Mouse (Mus musculus): ENCODE measurements around the gene Robo2. TPM values are rescaled to one million over a fixed set of nuclear protein-coding genes. Genes with fewer than 3 reads are reported as not detected.

The Robo2 gene
- polyA plus RNA-seq, 1 experiment from 2014 or later: 63.0 TPM

DNA sequence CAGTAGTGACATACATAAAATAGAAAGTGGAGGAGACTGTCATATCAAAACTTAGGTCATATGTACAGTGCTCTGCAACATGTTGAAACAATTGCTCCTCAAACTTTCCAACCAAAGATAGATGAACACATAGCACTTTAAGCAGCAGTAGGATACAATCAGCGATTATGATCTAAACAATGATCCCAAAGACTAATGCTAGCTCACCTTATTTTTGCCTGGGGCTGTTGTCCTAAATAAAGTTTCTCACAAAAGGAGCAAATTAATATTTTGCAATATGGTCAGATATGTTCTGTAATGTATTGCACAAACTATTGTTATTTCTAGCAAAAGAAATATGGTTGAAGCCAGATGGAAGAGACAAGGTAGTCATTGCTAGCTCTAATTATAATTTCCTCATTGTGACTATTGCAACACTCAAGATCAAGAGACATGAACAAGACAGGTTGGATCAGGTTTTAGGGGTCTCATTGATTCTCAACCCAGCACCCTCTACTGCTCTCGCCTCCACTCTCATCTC is 174.2 kb downstream of the Robo2 start:
- no peaks in the 10 kb centered on the region for H3K36me3 ChIP-seq
- peaks cover 6% of the 10 kb centered on the region; the same call in 1 of the 2 replicates for H3K4me1 ChIP-seq
- no peak overlapping the region for H3K27ac ChIP-seq
- 96% methylated on average over 2 of the region's 2 CpGs for WGBS
- H3K27me3 ChIP-seq: no peaks in the 10 kb centered on the region
- no peak for ATAC-seq (ENCODE audit: low FRiP score)
- no peak overlapping the region for H3K9ac ChIP-seq
- no peak overlapping the region for H3K4me2 ChIP-seq (replicated peaks)
- no peak overlapping the region for H3K4me3 ChIP-seq
- no peaks in the 10 kb centered on the region for H3K9me3 ChIP-seq (replicated peaks)

DNA sequence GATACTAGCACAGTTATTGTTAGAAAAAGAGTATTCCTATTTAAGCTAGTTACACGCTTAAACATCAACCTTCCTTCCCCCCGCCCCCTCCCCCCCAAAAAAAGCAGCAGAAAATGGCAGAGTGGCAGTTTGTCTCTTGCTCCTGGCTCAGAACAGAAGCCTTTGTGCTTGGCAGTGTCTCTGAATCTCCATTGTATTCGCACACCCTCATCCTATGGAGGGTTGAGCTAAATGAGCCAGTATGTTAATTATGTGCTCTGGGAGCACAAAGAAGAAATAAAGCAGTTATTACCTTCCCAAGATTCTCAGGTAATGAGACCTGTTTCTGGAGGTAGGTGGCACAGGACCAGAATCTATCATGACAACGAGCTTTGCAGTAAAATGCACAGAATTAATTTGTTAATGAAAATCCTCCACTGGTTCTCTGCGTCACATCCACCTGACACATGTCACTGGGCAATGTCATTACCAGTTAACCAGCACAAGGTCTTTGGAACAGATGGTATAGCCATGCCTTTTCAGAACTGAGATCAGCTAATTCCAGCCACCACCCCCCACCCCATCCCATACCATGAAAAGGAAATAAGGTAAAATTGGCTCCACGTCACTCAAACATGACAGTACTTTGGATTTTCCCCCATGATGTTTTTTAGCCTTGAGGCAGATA is 177.1 kb downstream of the Robo2 start:
- Histone ChIP-seq H3K9me3 (replicated peaks) (no peaks in the 10 kb centered on the region), H3K9ac (no peak overlapping the region), H3K4me2 (replicated peaks) (no peak overlapping the region), H3K27me3 (no peaks in the 10 kb centered on the region), H3K27ac (peak overlapping the region; percentile 23; the same call in 1 of the 2 replicates), H3K36me3 (no peaks in the 10 kb centered on the region), H3K4me3 (no peak overlapping the region), H3K4me1 (peaks cover 6% of the 10 kb centered on the region; the same call in 1 of the 2 replicates)
- peak; percentile 85 for ATAC-seq (ENCODE audit: low FRiP score)
- 61% methylated on average over 6 of the region's 6 CpGs for WGBS

DNA sequence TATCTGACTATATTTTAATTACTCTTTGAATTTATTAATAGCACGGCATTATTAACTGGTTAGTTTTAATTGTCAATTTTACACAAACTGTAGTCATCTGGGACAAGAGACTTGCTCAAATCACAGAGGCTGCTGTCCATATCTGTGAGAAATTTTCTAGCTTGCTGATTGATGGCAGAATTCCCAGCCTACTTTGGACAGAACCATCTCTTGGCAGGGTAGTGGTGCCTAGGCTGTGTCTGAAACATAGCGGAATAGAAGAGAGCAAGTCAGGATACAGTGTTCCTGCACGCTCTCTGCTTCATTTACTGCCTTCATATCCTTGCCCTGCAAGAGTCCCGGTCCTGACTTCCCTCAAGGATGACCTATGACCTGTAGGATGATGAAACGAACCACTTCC is 178.0 kb downstream of the Robo2 start:
- no peak overlapping the region for H3K4me3 ChIP-seq
- no peak for ATAC-seq (ENCODE audit: low FRiP score)
- no peak overlapping the region for H3K9ac ChIP-seq
- peaks cover 6% of the 10 kb centered on the region; the same call in 1 of the 2 replicates for H3K4me1 ChIP-seq
- no peaks in the 10 kb centered on the region for H3K9me3 ChIP-seq (replicated peaks)
- H3K36me3 ChIP-seq: no peaks in the 10 kb centered on the region
- no peaks in the 10 kb centered on the region for H3K27me3 ChIP-seq
- 62% methylated on average over 5 of the region's 5 CpGs for WGBS
- no peak overlapping the region for H3K27ac ChIP-seq
- no peak overlapping the region for H3K4me2 ChIP-seq (replicated peaks)

DNA sequence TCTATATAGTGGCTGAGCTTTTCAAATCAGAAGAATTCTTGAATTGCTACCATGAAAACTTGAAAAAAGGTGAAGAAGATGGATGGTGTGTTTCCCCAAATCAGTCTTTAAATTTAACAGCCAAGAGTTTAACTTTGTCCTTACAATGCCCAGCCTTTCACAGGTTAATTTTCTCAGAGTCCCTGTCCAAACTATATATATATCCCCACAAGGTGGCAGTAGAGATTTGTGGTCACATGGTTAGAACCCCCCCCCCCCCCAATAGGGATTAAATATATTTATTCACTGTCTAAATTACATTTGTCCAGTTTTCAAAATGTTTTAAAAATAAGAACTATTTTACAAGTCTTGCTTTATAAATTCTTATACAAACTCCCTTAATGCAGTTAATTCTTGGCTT is 184.3 kb downstream of the Robo2 start:
- no peaks in the 10 kb centered on the region for H3K4me1 ChIP-seq
- no peaks in the 10 kb centered on the region for H3K36me3 ChIP-seq
- H3K27ac ChIP-seq: no peak overlapping the region
- no peaks in the 10 kb centered on the region for H3K9me3 ChIP-seq (replicated peaks)
- H3K4me2 ChIP-seq (replicated peaks): no peak overlapping the region
- no peak overlapping the region for H3K4me3 ChIP-seq
- H3K9ac ChIP-seq: no peak overlapping the region
- H3K27me3 ChIP-seq: no peaks in the 10 kb centered on the region
- no peak for ATAC-seq (ENCODE audit: low FRiP score)

DNA sequence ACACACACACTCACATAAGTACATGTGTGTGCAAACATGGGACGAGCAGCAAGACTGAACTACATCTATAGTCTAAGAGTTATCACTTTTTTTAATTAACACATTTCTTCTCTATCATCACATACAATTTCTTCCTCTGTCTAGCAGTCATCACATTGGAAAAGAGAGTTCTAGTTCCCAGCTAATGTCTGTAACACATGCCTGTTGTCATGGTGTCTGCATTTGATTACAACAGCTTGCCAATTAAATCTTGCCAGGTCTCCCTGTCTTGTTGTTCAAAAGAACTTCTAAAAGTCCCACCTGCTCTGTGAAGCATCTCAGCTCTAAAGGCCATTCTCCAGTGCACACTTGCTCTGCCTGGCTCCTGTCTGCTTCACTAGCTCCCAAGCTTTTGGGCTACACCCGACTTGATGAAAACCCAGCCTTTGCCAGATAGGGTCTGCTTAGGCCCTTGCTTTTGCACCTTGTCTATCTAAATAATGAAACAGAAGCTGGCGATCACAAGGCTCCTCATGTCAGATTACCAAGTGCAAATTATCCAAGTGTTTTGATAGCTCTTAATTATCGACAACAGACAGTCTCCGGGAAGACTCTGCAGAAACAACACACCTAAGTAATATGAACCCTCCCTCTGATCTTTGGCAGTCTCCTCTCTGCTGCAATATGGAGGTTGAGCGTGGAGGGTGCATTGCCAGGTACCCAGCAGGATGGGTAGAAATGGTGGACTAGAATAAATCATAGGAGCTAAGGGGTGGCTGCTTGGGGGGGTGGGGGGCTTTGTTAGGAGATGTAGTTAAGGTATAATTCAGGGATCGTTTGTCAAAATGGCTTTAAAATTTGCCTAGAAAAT is 186.0 kb downstream of the Robo2 start:
- Histone ChIP-seq H3K27ac (no peak overlapping the region), H3K27me3 (no peaks in the 10 kb centered on the region), H3K9me3 (replicated peaks) (no peaks in the 10 kb centered on the region), H3K4me1 (no peaks in the 10 kb centered on the region), H3K9ac (no peak overlapping the region), H3K4me2 (replicated peaks) (no peak overlapping the region), H3K36me3 (no peaks in the 10 kb centered on the region), H3K4me3 (no peak overlapping the region)
- ATAC-seq (ENCODE audit: low FRiP score): no peak
- 76% methylated on average over 7 of the region's 7 CpGs for WGBS

DNA sequence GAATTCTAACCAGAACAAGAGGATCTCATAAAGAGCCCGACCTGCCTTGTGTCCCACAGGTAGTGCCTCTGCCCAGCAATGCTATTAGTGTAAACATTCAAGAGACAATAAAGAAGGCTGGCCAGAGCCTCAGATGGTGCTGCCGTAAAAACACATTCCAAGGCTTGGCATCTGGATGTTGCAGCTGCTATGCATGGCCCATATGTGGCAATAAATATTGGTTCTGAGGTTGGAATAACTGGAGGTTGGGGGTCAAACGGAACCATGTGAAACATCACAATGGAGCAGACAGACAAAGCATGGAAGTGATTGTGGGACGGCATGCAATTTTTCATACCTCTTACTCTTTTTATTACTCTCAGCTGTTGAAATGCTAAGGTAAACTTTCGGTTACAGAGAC is 189.1 kb downstream of the Robo2 start:
- Histone ChIP-seq H3K4me1 (no peaks in the 10 kb centered on the region), H3K9me3 (replicated peaks) (no peaks in the 10 kb centered on the region), H3K4me3 (no peak overlapping the region), H3K4me2 (replicated peaks) (no peak overlapping the region), H3K27ac (no peak overlapping the region), H3K27me3 (no peaks in the 10 kb centered on the region), H3K36me3 (no peaks in the 10 kb centered on the region), H3K9ac (no peak overlapping the region)
- 75% methylated on average over 5 of the region's 5 CpGs for WGBS
- no peak for ATAC-seq (ENCODE audit: low FRiP score)

DNA sequence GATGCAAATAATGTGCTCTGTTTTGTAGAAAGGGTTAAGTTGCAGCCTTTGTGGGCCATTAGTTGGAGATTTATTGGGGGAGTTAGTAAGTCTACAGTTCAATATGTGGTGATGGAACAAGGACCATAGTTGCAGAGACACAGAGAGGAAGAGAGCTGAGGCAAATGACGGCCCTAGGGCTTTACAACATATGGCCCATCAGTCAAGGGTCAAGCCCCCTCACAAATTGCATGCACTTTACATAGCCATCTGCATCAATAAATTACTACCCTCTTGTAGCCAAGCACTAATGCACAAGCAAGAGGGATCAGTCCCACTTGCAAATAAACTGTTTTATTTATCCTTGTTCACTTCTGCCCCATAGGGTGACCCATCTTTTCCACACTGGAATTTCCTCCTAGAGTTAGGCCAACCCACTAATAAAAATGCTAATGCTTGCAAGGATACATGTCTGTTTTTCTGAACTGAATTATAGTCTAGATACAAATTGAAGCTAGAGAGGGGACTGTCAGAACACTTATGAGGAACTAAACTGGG is 194.7 kb downstream of the Robo2 start:
- no peak overlapping the region for H3K4me2 ChIP-seq (replicated peaks)
- H3K27me3 ChIP-seq: no peaks in the 10 kb centered on the region
- no peaks in the 10 kb centered on the region for H3K9me3 ChIP-seq (replicated peaks)
- ATAC-seq (ENCODE audit: low FRiP score): no peak
- H3K36me3 ChIP-seq: no peaks in the 10 kb centered on the region
- no peak overlapping the region for H3K9ac ChIP-seq
- 48% methylated on average over 1 of the region's 1 CpGs for WGBS
- H3K4me3 ChIP-seq: no peak overlapping the region
- peaks cover 3% of the 10 kb centered on the region; the same call in 1 of the 2 replicates for H3K4me1 ChIP-seq
- H3K27ac ChIP-seq: no peak overlapping the region

DNA sequence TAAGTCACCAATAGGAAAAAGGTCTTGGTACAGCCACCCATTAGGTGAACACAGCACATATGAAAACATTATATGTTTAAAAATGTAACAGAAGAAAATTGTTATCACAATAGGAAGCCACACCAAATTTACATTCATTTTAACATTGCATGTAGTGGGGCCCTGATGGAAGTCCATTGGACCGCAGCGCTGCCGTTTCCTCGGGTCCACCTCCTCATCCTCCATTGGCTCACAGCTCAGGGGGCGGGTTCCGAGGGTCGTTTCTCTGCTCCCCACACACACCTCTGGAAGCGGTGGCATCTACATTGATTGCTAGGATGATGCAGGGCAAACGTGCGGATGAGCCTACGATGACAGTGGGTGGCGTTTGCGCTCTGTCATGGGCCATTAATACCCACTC is 195.8 kb downstream of the Robo2 start:
- Histone ChIP-seq H3K9ac (no peak overlapping the region), H3K36me3 (no peaks in the 10 kb centered on the region), H3K4me1 (peaks cover 3% of the 10 kb centered on the region; the same call in 1 of the 2 replicates), H3K4me3 (no peak overlapping the region), H3K27ac (no peak overlapping the region), H3K9me3 (replicated peaks) (no peaks in the 10 kb centered on the region), H3K4me2 (replicated peaks) (no peak overlapping the region), H3K27me3 (no peaks in the 10 kb centered on the region)
- 88% methylated on average over 13 of the region's 13 CpGs for WGBS
- ATAC-seq (ENCODE audit: low FRiP score): no peak

DNA sequence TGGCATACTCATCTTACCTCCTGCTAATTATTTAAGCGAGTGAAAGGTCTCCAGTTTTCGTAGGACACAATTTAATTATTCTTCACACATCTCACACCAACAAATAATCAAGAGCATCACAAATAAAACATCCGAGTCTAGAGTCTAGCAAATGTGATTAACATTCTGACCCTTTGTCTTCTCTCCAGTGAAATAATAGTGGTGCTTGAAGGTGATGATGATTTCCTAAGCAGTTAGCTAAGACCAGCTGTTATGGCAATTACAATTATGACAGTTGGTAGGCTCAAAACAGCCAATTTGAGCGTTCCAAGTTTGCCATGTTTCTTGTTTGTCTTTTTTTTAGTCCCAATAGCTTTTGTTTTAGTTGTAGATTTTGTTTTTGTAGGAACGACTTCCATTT is 210.9 kb downstream of the Robo2 start:
- H3K4me1 ChIP-seq: no peaks in the 10 kb centered on the region

DNA sequence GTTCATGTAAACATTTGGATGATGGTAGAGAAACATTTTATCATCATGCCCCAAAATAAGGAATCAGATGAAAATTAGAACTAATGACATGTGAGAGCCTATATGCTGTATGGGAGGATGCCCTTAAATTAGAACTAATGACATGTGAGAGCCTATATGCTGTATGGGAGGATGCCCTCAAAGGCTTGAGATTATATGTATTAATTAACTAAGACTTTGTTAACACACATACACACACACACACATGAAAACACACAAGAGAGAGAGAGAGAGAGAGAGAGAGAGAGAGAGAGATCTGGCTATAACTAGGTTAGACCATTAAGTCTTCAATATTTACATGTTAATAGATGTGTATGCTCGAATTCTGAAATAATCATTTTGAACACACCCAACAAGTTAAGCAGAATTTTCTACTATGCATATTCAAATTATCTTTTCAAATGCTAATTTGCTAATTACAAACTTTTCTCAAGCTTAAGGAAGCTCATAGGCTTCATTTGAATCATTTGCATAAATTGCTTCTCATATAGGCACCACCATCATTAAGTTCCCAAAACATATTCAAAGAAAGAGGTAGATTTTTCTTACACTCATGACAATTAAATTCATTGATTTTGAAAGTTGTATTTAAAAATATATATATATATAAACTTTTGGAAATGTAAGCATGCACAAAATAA is 211.5 kb downstream of the Robo2 start:
- WGBS: 85% methylated on average over 1 of the region's 1 CpGs
- ATAC-seq (ENCODE audit: low FRiP score): no peak
- no peak overlapping the region for H3K4me3 ChIP-seq
- H3K4me1 ChIP-seq: no peaks in the 10 kb centered on the region
- H3K9ac ChIP-seq: no peak overlapping the region
- H3K27me3 ChIP-seq: no peaks in the 10 kb centered on the region
- H3K27ac ChIP-seq: no peak overlapping the region
- no peaks in the 10 kb centered on the region for H3K9me3 ChIP-seq (replicated peaks)
- H3K4me2 ChIP-seq (replicated peaks): no peak overlapping the region
- no peaks in the 10 kb centered on the region for H3K36me3 ChIP-seq

More for the DNA sequence above, 210.9 kb downstream of the Robo2 start:
- WGBS: 82% methylated on average over 5 of the region's 5 CpGs
- Histone ChIP-seq H3K27ac (no peak overlapping the region), H3K4me2 (replicated peaks) (no peak overlapping the region), H3K27me3 (no peaks in the 10 kb centered on the region), H3K9ac (no peak overlapping the region), H3K4me3 (no peak overlapping the region), H3K36me3 (no peaks in the 10 kb centered on the region), H3K9me3 (replicated peaks) (no peaks in the 10 kb centered on the region)
- no peak for ATAC-seq (ENCODE audit: low FRiP score)

DNA sequence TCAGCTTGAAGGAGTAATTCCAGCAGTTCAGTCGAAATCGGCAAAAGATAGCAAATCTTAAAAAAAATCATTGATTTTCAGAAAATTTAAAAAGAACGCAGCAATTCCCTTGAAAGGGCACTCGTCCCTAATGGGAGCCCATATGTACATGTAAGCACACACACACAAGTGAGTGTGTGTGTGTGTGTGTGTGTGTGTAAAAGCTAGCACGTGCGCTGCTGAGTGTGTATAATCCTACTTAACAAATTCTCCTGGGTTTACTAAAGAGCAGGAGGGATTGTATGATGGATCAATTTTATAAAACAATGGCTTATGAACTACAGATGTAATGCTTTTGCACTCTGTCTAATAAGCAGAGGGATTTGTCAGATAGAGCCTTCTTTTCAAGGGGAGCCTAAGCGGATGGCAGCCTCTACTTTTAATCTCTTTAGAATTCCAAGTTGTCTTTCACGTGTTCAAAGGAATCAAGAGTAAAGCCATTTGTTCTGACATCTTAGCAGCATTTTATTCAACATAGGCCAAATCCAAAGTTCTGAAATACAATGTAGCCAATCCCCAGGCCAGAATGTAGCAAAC is 218.6 kb downstream of the Robo2 start:
- Histone ChIP-seq H3K4me1 (no peaks in the 10 kb centered on the region), H3K4me2 (replicated peaks) (no peak overlapping the region), H3K27me3 (no peaks in the 10 kb centered on the region), H3K36me3 (no peaks in the 10 kb centered on the region), H3K9ac (no peak overlapping the region), H3K4me3 (no peak overlapping the region), H3K9me3 (replicated peaks) (no peaks in the 10 kb centered on the region), H3K27ac (no peak overlapping the region)
- 80% methylated on average over 8 of the region's 8 CpGs for WGBS
- ATAC-seq (ENCODE audit: low FRiP score): no peak

DNA sequence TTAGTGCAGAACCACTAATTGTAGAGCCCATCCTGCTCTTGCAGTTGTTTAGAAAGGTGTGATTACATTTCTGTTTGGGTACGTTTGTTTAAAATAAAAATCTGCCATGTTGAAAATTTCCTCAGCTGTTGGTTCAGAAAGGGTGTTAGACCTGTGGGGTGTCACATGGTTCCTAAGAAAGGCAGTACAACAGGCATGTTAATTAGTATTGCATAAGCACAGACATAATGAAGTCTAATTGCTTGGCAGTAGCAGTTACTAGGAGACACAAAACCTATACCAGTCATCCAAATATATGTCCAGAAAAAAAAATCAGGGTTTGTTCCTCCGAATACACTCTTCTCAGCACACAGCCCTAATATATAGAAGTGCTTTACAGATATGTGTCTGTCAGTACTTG is 220.0 kb downstream of the Robo2 start:
- H3K9ac ChIP-seq: no peak overlapping the region
- no peaks in the 10 kb centered on the region for H3K4me1 ChIP-seq
- no peaks in the 10 kb centered on the region for H3K9me3 ChIP-seq (replicated peaks)
- no peak overlapping the region for H3K4me3 ChIP-seq
- no peak overlapping the region for H3K4me2 ChIP-seq (replicated peaks)
- H3K27me3 ChIP-seq: no peaks in the 10 kb centered on the region
- 86% methylated on average over 2 of the region's 2 CpGs for WGBS
- no peaks in the 10 kb centered on the region for H3K36me3 ChIP-seq
- ATAC-seq (ENCODE audit: low FRiP score): no peak
- no peak overlapping the region for H3K27ac ChIP-seq
